Mouse (Mus musculus) stomach, postnatal 0 days (tissue): ENCODE data around the gene Ccdc169. TPM values are rescaled to one million over a fixed set of nuclear protein-coding genes. Genes with fewer than 3 reads are reported as not detected.

Experiments used
- ATAC-seq: fragments of 200-750 bp; cut with Nextera tagmentation; 2 replicates; pipeline ENCODE4 v1.8.0; 2017; ENCODE audit not compliant: low FRiP score, low TSS enrichment
- DNase-seq: peaks from one replicate; pipeline ENCODE4 v3.0.0-alpha.2; 2016; ENCODE audit warnings: low spot score
- H3K27ac ChIP-seq: fragments of 300-500 bp; sonication (generic); replicated peaks from 2 replicates; pipeline ENCODE4 v1.5.1; 2014; ENCODE audit warnings: mild to moderate bottlenecking, control low read depth
- H3K27me3 ChIP-seq: fragments of 300-500 bp; sonication (generic); 2 replicates; pipeline ENCODE4 v1.6.1; 2014; ENCODE audit warnings: low read length; ENCODE audit not compliant: control insufficient read depth, insufficient read depth
- H3K36me3 ChIP-seq: fragments of 300-500 bp; sonication (generic); 2 replicates; pipeline ENCODE4 v1.6.1; 2014; ENCODE audit warnings: low read length, mixed read lengths; ENCODE audit not compliant: control insufficient read depth, insufficient read depth
- H3K4me1 ChIP-seq: fragments of 300-500 bp; sonication (generic); replicated peaks from 2 replicates; pipeline ENCODE4 v1.6.1; 2014; ENCODE audit warnings: antibody characterized with exemption; ENCODE audit not compliant: control insufficient read depth, insufficient read depth
- H3K4me2 ChIP-seq: fragments of 300-500 bp; sonication (generic); replicated peaks from 2 replicates; pipeline ENCODE4 v1.6.1; 2014; ENCODE audit warnings: low read depth, mild to moderate bottlenecking, control low read depth, moderate library complexity
- H3K4me3 ChIP-seq: fragments of 300-500 bp; sonication (generic); 2 replicates; pipeline ENCODE4 v1.5.1; 2014; ENCODE audit warnings: low read depth, low read length, control low read depth
- H3K9ac ChIP-seq: fragments of 300-500 bp; sonication (generic); 2 replicates; pipeline ENCODE4 v1.6.1; 2014; ENCODE audit warnings: mild to moderate bottlenecking, low read length, control low read depth, mixed read lengths
- H3K9me3 ChIP-seq: fragments of 300-500 bp; sonication (generic); 2 replicates; pipeline ENCODE4 v1.6.1; 2016; ENCODE audit warnings: low read length; ENCODE audit not compliant: control insufficient read depth
- CTCF ChIP-seq: IDR thresholded peaks from 2 replicates; pipeline ENCODE4 v1.5.1; 2016; ENCODE audit warnings: antibody characterized with exemption, low read depth, mild to moderate bottlenecking, moderate library complexity
- EP300 ChIP-seq: optimal IDR thresholded peaks from 2 replicates; pipeline ENCODE3; 2016; ENCODE audit warnings: antibody characterized with exemption
- WGBS: fragments of 180-500 bp; shearing (Covaris S2); extraction: QIAGEN DNeasy Blood & Tissue Kit; methylation state at CpG from one replicate; pipeline ENCODE4 v1.1.7; 2014; 5-methylcytosine and 5-hydroxymethylcytosine counted together
- polyA plus RNA-seq: library from polyadenylated mRNA; unstranded; fragments of >200 nt; fragmentation: Nextera tagmentation; extraction: Ambion mirVana; gene quantifications from 2 replicates; pipeline ENCODE4 v1.2.1, GENCODE M21; 2015

Gene Ccdc169
- polyA plus RNA-seq, 1 experiment from 2014 or later: 0.05 TPM

GRCm38 (mm10) chr3:55105372-55106023 is 31.6 kb upstream of the Ccdc169 start:
- Histone ChIP-seq H3K36me3 (no peaks in the 10 kb centered on the region), H3K27me3 (no peaks in the 10 kb centered on the region), H3K9me3 (no peaks in the 10 kb centered on the region), H3K9ac (no peak overlapping the region), H3K27ac (no peak overlapping the region), H3K4me3 (no peak overlapping the region), H3K4me2 (no peak overlapping the region), H3K4me1 (no peaks in the 10 kb centered on the region)
- no peak for ATAC-seq
- TF ChIP-seq EP300: no peak
- no peak for DNase-seq
- 69% methylated on average over 14 of the region's 14 CpGs for WGBS

GRCm38 (mm10) chr3:55106051-55106450 is 31.1 kb upstream of the Ccdc169 start:
- H3K9ac ChIP-seq: no peak overlapping the region
- no peak for DNase-seq
- H3K27me3 ChIP-seq: no peaks in the 10 kb centered on the region
- 74% methylated on average over 17 of the region's 17 CpGs for WGBS
- no peak overlapping the region for H3K4me3 ChIP-seq
- H3K9me3 ChIP-seq: no peaks in the 10 kb centered on the region
- H3K4me1 ChIP-seq: no peaks in the 10 kb centered on the region
- H3K36me3 ChIP-seq: no peaks in the 10 kb centered on the region
- H3K4me2 ChIP-seq: no peak overlapping the region
- no peak for TF ChIP-seq EP300
- TF ChIP-seq CTCF: no peak
- ATAC-seq: no peak
- no peak overlapping the region for H3K27ac ChIP-seq

- WGBS: 66% methylated on average over 4 of the region's 4 CpGs
- TF ChIP-seq EP300 (no peak), CTCF (no peak)
Measured at GRCm38 (mm10) chr3:55109097-55109496, 28.0 kb upstream of the Ccdc169 start.

GRCm38 (mm10) chr3:55111935-55112709 is 25.0 kb upstream of the Ccdc169 start, which contains the start of gene Spg20:
Gene Spg20 (plus strand): TSS chr3:55112108.
- H3K9me3 ChIP-seq: no peaks in the 10 kb centered on the region
- H3K27me3 ChIP-seq: no peaks in the 10 kb centered on the region
- peaks cover 2% of the 10 kb centered on the region for H3K36me3 ChIP-seq
- peak within 1 kb of the TSS; percentile 97 for H3K9ac ChIP-seq
- under 1% methylated on average over 58 of the region's 58 CpGs for WGBS
- 0 out of 2 replicates have a peak, but pooled peaks cover 2% of the 10 kb centered on the region for H3K4me1 ChIP-seq
- peak within 1 kb of the TSS; percentile 93 for H3K27ac ChIP-seq
- DNase-seq (peak; percentile 95), ATAC-seq (peak; percentile 97)
- peak within 1 kb of the TSS; percentile 75 for H3K4me2 ChIP-seq
- no peak for TF ChIP-seq EP300
- peak; percentile 97 for TF ChIP-seq CTCF
- H3K4me3 ChIP-seq: peak within 1 kb of the TSS; percentile 94

More at GRCm38 (mm10) chr3:55109097-55109496, 28.0 kb upstream of the Ccdc169 start:
- no peaks in the 10 kb centered on the region for H3K9me3 ChIP-seq
- H3K27ac ChIP-seq: no peak overlapping the region
- no peak overlapping the region for H3K4me3 ChIP-seq
- no peak for ATAC-seq
- no peak overlapping the region for H3K9ac ChIP-seq
- no peak for DNase-seq
- H3K27me3 ChIP-seq: no peaks in the 10 kb centered on the region
- H3K4me1 ChIP-seq: no peaks in the 10 kb centered on the region
- H3K36me3 ChIP-seq: no peaks in the 10 kb centered on the region
- no peak overlapping the region for H3K4me2 ChIP-seq

GRCm38 (mm10) chr3:55112710-55113415 is 24.3 kb upstream of the Ccdc169 start:
- H3K36me3 ChIP-seq: peaks cover 9% of the 10 kb centered on the region
- WGBS: 29% methylated on average over 16 of the region's 16 CpGs
- no peak for ATAC-seq

More at GRCm38 (mm10) chr3:55112710-55113415, 24.3 kb upstream of the Ccdc169 start:
- 0 out of 2 replicates have a peak, but pooled peaks cover 2% of the 10 kb centered on the region for H3K4me1 ChIP-seq
- peak overlapping the region; percentile 94 for H3K4me3 ChIP-seq
- no peaks in the 10 kb centered on the region for H3K27me3 ChIP-seq
- H3K9me3 ChIP-seq: no peaks in the 10 kb centered on the region
- H3K9ac ChIP-seq: peak overlapping the region; percentile 97
- peak overlapping the region; percentile 93 for H3K27ac ChIP-seq
- no peak for DNase-seq
- peak overlapping the region; percentile 75 for H3K4me2 ChIP-seq
- TF ChIP-seq EP300: no peak
- TF ChIP-seq CTCF: no peak
